Mouse (Mus musculus) embryo, embryonic 11 days (tissue): Measurements from ENCODE around the gene Agtrap.
"Not testable (repeated sequence)": the region's sequence is repeated elsewhere in the genome, so short reads cannot be mapped to it uniquely, and the experiment has no call there.

ENCODE experiments used
- DNase-seq: peaks from one replicate; pipeline ENCODE4 v3.0.0-alpha.2; 2015

Gene Agtrap

DNA sequence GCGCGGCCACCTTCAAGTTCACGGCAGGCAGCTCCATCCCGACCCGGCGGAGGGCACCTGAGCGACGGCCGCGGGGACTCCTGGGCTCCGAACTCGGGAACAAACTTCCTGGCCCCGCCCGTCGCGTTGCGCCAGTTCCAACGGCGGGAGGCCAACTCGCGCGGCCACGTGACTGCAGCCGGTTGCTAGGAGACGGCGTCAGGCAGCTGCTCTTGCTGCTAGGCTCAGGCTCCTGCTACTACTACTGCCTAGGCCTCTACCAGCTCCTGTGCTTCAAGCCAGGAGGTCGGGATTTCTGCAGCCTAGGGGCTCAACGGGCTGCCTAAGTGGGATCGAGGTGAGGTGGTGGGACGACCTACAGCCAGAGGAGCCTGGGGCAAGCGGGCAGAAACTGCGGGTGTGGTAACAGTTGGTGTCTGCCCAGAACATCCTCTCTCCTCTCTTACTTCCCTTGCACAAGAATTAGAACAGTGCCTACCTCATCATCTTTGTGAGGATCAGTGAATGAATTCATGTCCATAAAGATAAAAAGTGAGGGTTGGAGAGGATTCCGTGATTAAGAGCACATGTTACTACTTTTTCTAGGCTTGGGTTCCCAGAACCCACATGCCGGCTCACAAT, at the start of gene Agtrap:
Gene Agtrap, minus strand, starts transcription at position 125 of the 621 bp plus-strand sequence.
- peak; percentile 97 for DNase-seq

DNA sequence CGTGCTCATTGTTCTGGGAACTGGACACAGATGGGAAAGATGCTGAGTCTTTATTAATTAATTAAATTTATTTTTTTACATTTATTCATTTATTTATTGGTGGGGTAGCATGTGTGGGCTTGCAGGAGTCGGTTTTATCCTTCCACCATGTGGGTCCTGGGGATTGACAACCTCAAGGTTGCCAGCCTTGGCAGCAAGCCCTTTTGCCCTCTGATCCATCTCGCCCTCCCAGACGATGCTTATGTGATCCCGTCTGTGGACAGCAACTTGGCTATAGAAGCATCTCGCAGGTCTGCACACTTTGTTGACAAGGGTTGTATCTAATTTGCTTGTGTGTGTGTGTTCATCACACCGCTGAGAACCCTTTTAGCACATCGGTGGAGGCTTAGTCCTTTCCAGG, 49.7 kb upstream of the Agtrap start:
- no peak for DNase-seq

DNA sequence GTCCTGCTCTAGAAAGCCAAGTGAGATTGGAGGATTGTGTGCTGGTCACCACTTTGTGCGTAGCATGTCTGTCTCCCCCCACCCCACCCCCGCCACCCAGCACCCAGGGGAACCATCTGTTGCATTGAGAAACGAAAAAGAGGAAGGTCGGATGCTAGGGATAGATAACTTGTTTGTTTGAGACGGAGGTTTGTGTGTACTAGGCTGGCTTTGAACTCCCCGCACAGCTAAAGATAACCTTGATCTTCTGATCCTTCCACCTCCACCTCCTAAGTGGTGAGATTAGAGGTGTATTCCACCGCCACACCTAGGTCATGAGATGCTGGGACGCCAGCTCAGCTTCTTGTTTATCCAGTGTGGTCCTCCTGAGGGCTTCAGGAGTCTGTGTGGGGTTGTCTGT, 47.2 kb upstream of the Agtrap start:
- DNase-seq, result no peak

DNA sequence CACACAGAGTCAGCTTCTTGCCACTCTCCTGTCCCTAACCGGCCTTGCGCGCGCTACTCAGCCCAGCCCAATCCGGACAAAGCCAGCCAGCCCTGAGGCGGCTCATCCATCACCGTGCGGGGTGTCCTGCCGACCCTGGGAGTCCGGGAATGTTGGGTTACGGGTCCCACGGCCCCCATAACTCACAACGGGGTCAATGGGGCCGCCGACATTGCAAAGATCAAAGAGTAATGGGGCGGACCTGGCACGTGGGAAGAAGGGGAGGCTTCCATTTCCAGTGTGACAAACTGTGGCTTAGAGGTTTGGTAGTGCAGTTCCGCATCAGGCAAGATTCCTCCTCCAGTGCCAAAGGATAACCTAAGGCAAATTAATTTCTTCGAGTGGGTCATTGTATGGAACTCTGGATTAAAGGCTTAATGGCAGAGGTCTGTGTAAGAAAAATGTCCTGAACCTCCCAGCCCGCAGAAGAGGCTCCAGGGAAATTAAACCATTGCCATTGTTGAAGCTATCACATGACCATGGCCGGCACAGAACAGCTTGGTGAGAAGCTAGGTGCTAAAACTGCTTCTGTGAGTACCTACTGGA, 43.8 kb upstream of the Agtrap start:
- DNase-seq, result peak; percentile 83

DNA sequence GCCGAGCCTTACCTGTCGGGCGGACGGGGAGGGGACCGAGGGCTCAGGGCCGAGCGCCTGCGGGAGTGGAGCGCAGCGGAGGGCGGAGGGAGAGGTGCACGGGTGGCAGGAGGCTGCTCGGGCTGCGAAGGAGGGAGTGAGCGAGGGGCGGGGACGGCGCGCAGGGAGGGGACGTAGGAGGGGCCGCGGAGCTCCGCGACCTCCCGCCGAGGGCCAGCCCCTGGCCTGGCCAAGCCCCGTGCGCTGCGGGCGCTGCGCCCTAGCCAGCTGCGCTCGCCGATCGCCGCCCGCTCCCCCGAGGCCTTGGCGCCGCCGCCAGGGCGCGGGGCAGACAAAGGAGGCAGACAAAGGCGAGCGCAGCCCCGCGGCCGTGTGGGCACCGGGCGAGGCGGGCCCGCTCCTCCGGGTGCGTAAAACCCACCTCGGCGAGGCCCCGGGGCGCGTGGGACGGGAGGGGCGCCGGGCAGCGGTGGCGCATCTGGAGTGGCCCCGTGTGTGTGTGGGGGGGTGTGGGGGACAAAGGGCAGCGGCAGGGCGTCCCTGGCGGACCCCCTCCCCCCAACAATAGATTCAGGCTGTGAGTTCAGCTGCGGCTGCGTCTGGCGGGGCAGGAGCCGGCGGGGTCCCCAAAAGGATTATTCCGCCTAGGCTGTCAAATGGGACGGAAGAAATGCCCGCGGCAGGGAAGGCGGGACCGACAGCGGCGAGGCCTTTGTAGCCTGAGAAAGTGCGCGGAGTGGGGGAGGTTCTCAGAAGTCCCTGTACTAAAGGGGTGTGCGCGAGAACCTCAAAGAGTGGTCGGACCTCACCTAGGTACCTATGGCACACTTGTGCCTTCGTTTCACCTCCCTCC, 43.0 kb upstream of the Agtrap start, which contains the start of gene Draxin:
Gene Draxin, minus strand, starts transcription at position 138 of the 853 bp plus-strand sequence.
- peak; percentile 89 for DNase-seq

DNA sequence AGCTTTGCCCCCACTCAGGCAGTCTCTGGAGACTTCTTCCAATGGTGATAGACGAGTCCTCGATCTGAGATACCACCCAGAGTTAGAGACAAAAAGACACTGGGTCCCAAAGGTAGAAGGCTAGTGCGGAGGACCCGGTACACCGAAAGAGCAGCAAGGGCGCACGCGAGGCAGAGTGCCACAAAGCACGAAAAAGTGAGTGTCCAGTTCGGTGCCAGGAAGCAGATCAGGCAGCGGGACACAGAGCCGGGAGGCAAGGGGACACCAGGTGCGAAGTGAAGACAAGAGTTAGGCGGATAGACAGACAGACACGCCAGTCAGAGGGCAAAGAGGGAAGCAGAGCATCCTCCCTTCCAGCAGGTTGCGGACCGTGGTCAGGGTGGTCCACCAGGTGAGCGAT, 42.3 kb upstream of the Agtrap start, which contains the start of gene Mad2l2:
Gene Mad2l2, plus strand, starts transcription at position 252 of the 400 bp plus-strand sequence.
- DNase-seq, result no peak

DNA sequence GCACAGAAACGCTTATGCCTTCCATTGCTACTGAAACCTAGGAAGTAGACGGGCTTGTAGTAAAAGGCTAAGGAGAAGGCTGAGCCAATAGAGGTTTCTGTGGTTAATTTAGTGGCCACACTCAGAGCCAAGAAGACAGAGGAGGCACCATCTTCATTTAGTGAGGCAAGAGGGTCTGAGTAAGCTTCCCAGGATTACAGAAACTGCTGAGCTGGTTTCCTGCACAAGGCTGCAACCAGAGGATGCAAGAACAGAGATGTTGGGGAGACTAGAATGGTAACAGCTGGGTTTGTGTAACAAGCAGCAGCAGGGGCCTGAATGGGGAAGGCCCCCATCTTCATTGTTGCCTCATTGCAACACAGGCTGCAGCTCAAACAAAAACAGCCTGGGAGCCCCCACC, 40.8 kb upstream of the Agtrap start:
- no peak for DNase-seq

DNA sequence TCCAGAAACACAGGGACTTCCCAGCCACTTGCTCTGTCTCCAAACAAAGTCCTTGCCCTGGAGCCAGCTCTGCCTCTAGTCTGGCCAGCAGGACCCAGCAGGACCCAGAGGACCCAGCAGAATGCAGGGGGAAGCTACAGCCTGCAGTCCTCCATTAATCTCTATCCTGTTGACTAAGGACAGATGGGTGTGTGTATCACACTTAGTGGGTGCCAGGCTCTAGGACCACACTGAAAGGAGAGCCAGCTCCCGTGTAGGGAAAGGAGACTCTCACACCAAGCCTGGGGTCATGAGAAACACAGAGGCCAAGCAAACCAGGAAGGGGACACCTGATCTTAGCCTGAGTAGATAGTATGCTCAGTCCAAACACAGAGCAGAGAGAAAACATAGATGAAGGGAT, 40.4 kb upstream of the Agtrap start:
- DNase-seq, result no peak

DNA sequence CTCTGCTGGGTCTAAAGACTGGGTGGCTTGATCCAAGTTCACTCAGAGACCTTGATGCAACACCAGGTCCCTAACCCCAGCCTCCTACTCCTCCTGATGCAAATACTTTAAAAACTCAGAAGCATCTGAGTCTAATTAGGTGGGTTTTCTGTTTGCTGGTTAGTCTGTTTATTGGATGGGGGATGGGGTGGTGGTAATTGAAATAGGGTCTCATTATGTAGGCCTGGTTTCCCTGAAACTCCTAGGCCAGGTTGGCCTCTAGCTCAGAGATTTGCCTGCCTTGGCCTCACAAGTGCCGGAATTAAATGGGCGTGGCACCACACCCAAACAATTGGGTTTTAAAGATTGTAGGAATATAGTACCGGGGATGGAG, 34.8 kb upstream of the Agtrap start:
- peak; percentile 27 for DNase-seq

DNA sequence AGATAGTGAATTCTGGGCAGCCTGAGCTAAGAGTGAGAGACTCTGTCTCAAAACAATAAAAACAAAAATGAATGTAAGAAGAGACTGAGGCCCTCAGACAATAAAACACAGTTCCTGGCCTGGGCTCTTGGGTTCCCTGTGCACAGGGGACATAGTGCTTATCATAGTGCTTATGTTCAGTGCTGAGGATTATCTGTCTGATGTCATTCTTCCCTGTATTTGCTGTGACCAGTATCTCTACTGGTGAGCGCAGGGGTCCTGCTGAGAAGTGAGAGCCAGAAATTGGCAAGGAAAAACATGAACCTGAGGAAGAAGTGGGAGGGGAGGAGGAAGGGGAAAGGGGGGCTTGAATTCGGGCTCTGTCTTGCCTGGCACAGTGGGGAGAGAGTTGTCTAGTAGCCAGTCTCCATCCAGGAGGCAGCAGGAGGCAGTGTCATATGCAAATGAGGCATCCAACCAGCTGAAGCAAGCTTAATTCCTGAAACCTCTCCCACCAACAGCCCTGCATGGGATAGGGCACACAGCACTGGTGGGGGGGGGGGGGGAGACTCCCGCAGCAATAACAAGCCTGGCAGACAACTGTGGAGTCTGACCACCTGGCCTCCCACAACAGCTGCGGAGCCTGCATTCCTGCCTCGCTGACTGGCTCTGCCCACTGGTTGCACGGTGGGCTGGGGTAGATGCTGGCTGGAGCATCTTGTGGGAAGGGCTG, 34.3 kb upstream of the Agtrap start:
- peak; percentile 53 for DNase-seq

DNA sequence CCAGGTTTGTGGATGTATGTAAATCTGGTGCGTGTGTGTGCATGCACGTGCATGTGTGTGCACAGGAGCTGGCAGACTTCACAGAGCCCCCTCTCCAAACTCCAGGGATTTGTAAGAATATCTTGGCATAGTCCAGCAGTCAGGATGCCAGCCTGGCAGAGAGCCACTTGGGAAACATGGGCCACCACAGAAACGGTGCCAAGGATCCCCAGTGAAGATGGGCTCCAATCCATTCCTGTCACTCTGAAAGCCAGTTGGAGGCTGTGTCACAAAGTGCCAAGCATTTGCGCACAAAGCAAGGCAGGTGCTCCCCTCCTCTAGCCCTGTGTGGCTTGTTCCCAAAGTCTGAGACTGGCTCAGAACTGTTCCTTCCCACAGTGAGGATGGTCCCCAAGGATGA, 33.5 kb upstream of the Agtrap start:
- no peak for DNase-seq

DNA sequence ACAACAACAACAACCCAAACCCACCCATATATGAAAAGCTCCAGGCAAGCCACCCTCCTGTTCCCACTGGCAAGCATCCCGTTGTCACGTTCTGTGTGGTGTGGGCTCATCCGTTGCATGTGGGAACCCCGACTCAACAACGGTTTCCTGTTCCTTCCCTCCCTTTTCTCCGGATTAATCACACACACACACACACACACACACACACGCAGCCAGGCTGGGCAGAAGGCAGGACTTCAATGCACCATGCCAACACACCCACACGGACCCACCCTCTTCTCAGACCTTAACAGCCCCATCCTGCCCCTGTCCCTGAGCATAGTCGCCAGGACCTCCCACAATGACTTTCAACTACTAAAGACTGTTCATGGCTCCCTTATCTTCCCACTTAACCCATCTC, 32.7 kb upstream of the Agtrap start:
- DNase-seq, result no peak

DNA sequence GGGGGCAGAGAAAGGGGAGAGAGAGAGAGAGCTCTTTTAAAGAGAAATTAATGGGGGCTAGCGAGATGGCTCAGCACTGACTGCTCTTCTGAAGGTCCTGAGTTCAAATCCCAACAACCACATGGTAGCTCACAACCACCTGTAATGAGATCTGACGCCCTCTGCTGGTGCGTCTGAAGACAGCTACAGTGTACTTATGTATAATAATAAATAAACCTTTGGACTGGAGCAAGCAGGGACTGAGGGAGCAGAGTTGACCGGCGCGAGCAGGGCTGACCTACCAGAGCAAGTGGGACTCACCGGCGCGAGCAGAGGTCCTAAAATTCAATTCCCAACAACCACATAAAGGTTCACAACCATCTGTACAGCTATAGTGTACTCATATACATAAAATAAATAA, 31.7 kb upstream of the Agtrap start:
- DNase-seq, result not testable (repeated sequence)

DNA sequence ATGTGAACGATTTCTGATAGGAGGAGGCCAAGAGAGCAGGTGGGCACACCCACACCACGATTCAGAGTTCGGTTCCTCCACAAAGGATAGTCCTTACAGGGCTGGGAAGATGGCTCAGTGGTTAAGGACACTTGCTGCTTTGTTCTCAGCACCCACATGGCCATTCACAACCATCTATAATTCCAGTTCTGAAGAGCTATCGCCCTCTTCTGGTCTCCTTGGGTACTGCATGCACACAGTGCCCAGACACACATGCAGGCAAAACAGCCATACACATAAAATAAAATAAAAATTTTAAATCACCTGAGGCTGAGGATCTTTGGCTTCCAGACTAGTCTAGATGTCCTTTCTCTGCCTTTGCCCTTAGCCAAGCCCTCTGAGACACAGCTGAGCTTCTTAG, 29.6 kb upstream of the Agtrap start:
- no peak for DNase-seq

DNA sequence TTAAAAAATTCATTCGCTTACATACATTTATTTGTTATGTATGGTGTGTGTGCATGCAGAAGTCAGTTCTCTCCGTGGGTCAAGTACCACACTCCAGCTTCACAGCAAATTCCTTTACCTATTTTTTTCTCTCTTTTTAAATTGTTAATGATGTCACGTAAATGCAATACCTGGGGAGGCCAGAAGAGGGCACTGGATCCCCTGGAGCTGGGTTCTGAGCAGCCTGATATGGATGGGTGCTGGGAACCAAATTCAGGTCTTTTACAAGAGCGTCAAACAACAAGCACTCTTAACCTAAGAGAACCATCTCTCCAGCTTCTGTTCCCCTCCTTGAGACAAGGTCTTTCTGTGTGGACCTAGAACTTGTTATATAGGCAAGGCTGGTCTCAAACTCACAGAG, 28.8 kb upstream of the Agtrap start:
- DNase-seq, result no peak

DNA sequence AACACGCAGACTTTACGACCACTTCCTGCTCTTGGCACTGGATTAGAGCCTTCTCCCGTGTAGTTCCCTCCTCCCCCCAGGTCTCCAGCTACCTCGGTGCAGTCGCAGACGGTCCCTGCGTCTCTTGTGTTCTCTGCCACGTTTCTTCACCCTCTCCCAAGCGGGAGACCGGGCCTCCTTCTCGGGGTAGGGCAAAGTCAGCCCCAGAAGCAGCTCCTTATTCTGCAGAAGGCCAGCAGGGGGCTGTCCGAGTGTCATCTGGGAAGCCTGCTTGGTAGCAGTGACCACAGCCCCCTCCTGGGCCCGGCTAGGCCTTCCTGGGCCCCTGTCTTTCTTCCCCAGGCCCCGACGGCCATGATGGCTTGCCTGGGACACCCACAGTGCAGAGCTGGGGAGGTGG, 27.6 kb upstream of the Agtrap start:
- DNase-seq, result peak; percentile 75

DNA sequence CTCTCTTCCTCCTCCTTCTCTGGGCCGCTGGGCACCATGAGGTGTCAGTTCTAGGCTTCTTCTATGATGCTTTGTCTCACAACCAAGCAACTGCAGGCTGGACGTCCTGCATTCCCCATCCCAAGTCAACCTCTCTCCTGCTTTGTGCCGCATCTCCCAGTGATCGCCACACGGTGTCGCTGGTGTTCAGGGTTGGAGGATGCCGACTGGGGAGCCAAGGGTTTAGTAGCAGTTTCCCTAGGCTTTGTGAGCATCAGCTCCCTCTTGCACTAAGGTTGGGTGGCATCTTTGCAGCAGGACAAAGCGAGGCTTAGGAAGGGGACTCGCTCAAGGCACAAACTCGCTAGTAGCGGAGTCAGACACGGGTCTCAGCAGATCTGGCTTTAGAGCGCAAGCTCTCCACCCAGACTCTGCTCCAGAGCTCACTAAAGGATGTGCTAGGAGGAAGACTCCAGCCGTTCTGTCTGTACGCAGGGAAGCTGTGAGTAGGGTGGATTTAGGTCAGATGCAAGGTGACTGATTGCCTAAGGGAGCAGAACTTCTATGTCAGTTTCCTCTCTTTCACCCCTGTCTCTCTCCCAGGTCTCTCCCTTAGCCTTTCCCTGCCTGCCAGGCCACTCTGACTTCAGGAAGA, 27.0 kb upstream of the Agtrap start:
- DNase-seq, result peak; percentile 86

DNA sequence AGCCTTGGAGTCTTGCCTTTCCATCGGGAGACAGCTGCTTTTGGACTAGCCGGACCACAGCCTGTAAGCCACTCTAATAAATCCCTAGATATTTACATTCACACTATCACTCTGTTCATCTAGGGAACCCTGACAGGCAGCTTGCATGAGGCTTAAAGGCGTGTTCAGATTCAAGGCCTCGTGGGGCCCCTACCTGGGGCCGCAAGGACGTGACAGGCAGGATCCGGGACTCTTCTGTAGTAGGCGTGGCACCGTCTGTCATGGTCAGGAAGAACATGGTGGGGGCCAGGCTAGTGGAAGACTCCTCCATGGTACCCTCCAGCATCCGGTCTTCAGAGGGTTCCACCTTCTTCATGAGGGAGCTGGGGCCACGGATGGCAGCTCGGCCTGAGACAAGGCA, 24.7 kb upstream of the Agtrap start:
- no peak for DNase-seq

DNA sequence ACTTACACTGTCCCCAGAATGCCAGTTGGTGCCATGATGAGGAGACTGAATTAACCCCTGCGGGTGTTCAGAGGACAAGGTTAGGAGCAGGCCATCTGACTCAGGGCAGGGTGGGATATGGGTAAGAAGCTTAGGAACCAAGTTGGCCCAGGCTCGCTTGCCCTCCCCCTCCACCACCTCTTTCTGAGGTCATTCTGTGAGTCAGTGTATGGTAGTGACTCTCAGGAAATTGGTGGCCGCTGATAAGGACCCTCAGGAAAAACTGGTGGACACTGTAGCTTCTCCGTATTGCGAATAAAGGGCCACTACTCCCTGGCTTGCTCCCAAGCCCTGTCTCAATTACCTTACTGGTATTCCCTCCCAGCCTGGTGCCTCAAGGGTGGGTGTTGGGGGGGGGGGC, 21.4 kb upstream of the Agtrap start:
- DNase-seq, result no peak

DNA sequence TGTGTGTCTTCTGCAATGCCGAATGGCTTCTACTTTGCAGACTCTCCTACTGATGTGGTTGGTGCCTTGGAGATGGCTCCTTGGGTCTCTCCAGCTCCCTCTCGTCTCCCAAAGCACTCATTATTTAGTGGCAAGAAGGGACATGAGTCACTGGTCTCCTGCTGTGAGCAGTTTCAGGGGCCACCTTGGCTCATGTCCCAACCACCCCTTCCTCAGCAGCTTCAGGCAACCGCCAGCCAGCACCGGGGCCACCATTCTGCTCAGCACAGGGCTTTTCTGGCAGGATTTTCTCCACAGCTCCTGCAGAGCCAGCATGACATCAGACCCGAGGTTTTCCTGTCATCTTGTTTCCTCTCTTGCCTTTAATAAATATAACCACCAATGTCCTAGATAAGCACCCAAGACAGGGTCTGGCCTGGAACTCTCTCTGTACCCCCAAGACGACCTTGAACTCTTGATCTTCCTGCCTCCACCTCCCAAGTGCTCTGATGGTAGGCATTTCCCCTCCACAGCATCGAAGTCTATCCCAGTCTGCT, 20.8 kb upstream of the Agtrap start:
- DNase-seq, result no peak

DNA sequence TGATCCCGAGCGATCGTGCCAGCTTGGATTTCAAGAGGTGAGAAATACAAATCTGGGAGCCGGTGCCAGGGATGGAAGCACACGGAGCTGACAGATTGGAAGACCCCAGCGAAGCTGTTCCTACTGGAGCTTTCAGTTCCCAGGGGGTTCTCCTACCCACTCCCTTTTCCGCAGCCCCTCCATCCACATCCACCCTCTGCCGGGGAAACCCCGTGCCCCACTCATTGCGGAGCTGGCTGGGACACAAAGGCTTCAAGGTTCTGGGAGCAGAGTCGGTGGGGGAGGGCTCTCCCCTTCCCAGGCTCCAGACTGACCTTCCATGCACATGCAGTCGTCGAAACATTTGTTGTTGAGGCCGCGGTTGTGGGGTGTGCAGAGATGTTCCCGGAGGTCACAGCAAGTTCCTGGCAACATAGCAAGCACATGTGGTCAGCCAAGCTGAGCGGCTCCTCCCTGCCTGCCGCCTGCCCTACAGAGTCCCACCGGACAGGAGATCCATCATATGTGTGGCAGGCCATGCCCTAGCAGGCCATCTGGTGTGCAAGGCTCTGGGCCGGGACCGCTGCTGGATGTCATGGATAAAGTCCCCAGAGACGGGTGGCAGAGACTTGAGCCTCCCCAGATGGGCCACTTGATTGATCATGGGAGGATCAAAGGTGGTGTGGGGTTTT, 19.9 kb upstream of the Agtrap start:
- peak; percentile 76 for DNase-seq

DNA sequence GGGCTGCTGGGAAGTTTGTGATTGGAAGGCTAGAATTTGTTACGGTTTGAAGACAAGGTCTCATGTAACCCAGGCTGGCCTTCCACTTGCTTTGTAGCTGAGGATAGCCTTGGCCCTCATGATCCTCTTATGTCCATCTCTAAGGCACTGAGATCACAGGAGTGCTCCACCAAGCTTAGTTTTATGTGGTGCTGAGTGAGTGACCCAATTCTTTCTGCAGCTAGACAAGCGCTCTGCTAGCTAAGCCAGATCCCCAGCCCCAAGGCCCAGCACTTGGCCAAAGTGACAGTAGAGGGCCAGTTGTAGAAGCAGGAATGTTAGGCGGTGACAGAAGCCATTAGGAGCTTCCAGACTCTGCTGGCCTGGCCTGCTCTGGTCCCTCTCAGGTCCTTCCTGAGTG, 16.3 kb upstream of the Agtrap start:
- DNase-seq, result no peak
